Mouse (Mus musculus) spleen, adult 2 months (tissue): ENCODE results near the gene Gm20388.

Experiments used
- CTCF ChIP-seq: fragments of 200-500 bp; IDR thresholded peaks from 2 replicates; pipeline ENCODE4 v1.5.1; 2011; ENCODE audit warnings: mild to moderate bottlenecking, inconsistent platforms; ENCODE audit not compliant: insufficient read depth, insufficient read length, insufficient replicate concordance; ENCODE audit errors: extremely low read depth
- POLR2A ChIP-seq: fragments of 200-500 bp; IDR thresholded peaks from 2 replicates; pipeline ENCODE4 v1.6.1; 2011; ENCODE audit warnings: low read depth, low read length, inconsistent platforms

DNA sequence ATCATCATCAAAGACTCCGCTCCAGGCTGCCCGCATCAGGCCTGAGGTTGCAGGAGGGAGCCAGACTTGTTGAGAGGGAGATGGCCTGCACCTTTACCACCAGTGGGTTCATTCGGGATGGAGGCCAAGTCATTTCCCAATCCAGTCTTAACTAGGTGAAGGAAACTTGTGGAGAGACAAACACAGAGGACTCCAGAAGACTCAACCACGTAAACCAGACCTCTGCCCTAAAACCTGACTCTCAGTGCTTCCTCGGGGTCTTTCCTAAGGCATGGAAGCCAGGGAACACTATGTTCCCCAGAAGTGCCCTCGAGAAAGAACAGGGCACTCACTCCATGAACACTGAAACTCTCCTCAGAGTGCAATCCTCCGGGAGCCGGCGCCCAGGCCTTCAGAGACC lies 1994.4 kb downstream of the Gm20388 start:
- no peak for TF ChIP-seq CTCF
- TF ChIP-seq POLR2A: no peak
